Mouse (Mus musculus) E14TG2a.4 (cell line): ENCODE data around the gene Arhgef40.

Experiments used
- CTCF ChIP-seq: conservative IDR thresholded peaks from 2 replicates; pipeline ENCODE4 v1.5.1; 2014; ENCODE audit warnings: low read length
- NANOG ChIP-seq: IDR thresholded peaks from 2 replicates; pipeline ENCODE4 v1.6.1; 2014; ENCODE audit warnings: borderline replicate concordance, low read length, mixed read lengths
- POU5F1 ChIP-seq: IDR thresholded peaks from 2 replicates; pipeline ENCODE4 v1.6.1; 2014; ENCODE audit warnings: low read length, borderline replicate concordance

GRCm38 (mm10) chr14:51960316-51960715 lies 24.2 kb upstream of the Arhgef40 start:
- TF ChIP-seq CTCF: no peak
- TF ChIP-seq NANOG: no peak
- TF ChIP-seq POU5F1: no peak
